Mouse (Mus musculus) gastrocnemius, adult 8-10 months (tissue): Measurements from ENCODE around the gene Gm14569. TPM values are rescaled to one million over a fixed set of nuclear protein-coding genes. Genes with fewer than 3 reads are reported as not detected.
A peak's percentile ranks its signal among the peaks of the same experiment; 100 is the strongest.

Experiments
- DNase-seq, 2 experiments: peaks; one replicate each; pipeline ENCODE4 v3.0.0; 2022; ENCODE audit warnings: low spot score in 2 of 2
- total RNA-seq, 4 experiments: library from RNA; stranded (reverse); gene quantifications; 2 replicates each; pipeline ENCODE4 v1.2.4; 2022

The Gm14569 gene
- total RNA-seq, result not detected

DNA sequence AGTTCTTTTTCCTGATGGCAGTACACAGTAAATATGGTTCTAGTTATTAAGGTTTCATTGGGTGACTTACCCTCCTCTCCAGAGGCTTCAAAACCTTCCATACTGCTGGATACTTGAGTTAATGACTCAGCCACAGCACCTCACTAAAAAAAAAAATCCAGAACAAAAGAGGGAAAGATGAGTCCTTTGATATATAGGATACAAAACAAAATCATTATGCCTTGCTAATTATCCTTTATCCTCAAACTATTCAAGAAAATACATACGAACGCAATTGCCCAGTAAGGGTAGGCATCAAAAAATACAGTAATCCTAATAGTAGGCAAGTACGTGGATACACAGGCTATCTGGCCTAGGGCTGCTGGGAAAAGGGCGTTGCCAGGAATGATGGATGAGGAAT, at the start of gene Gm14569:
Gm14569 (minus strand) TSS at position 101 of the 400 bp plus-strand sequence.
- no peak for DNase-seq

GRCm38 (mm10) chrX:36534514-36534913, 42.9 kb upstream of the Gm14569 start:
- peak; percentile 31 to 41 for DNase-seq

DNA sequence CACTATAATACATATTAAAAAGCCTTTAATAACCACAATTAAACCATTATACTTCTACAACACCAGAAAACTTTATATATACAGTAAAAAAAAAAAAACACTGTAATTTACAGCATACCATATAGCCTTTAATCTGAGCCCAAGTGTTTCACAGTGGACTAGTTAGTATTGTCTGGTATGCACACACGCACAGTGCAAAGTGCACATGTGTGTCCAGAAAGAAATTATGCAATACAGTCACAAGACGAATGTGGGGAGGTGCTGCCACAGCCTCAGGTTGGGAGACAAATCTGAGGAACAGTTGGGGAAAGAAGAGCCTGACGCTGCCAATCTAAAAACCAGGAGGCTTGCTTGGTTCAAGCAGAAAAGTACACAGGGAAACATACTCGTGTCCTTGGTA, 42.1 kb upstream of the Gm14569 start:
- DNase-seq, result no peak

GRCm38 (mm10) chrX:36530251-36530650, 38.6 kb upstream of the Gm14569 start:
- DNase-seq, result no peak

DNA sequence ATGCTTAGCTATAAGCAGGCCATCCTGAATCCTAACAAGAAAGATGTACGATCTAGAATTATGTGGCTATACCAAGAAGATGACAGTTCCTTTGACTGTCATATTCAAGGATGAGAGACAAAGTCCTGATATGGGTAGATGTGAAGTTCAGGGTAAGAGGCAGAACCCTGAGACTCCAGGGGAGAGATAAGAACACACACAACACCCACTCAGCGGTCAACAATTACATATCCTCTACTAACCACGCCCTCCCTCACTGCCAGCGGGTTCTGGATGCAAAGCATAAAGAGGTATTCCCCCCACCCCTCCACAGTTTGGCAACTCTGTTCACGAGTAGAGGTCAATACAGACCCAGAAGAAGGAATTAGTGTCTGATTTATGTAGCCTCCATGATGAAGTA, 32.1 kb upstream of the Gm14569 start:
- no peak for DNase-seq

GRCm38 (mm10) chrX:36513726-36514125, 22.1 kb upstream of the Gm14569 start:
- no peak for DNase-seq

DNA sequence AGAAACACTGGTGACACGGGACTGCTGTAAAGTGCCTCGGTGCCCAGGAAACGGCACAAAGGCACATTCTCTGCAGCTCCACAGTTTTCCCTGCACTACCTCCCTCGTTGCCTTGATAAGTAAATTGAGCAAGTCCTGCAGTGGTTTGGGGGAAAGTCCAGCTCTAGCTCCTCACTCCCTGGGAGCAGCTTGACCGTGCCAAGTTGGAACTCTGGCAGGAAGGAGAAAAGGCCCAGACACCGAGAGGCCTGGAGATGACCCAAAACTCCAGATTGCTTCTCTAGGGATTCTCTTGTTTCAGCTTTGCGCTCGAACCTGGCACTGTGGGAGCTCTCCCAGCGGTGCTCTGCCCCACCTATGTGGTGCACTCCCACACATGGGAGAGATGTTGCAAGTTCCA, 21.6 kb upstream of the Gm14569 start:
- peak in 1 of 2 experiments; percentile 2 for DNase-seq

- DNase-seq, result no peak
These were observed 15.2 kb upstream of the Gm14569 start for GRCm38 (mm10) chrX:36506863-36507262.

GRCm38 (mm10) chrX:36489506-36489905, 2.1 kb downstream of the Gm14569 start:
- DNase-seq, result no peak

- DNase-seq, result no peak
These were observed 3.6 kb downstream of the Gm14569 start for GRCm38 (mm10) chrX:36487996-36488395.

DNA sequence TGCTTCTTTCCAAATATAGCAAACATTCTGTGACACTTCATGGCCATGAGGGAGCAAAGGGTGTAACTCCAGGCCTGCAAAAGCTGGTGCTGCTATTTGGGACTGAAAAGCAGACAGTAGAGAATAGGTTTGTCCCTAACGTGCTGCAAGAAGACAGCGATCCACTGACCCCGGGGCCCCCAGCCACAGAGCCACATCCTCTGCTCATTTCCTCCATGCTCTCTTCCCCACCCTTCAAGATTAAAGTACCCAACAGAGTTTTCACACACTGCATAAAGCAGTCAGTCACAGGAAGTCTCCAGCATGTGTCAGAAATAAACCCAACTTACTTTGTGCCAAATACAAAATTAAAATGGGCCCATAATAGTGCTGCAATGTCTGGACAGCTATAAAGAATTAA, 16.8 kb downstream of the Gm14569 start:
- no peak for DNase-seq

GRCm38 (mm10) chrX:36474103-36474751, 17.4 kb downstream of the Gm14569 start:
- no peak for DNase-seq

- no peak for DNase-seq
These were observed 35.6 kb downstream of the Gm14569 start for GRCm38 (mm10) chrX:36456031-36456430.

DNA sequence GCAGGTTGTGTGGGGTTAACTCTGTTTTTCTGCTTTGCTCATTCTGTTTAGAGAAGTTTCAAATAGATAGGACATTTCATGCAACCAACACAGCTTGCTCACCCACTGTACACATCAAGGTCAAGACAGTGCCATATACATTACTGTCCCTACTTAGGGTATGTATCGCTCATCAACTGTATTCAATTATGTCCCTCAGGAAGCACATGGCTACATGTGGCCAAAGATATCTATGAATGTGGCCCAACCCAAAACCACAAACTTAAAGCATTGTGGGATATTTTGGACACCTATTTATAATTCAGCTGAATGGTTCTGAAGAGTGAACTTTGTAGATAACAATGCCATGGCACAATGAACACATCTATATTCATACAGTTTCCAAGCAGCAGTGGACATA, 53.7 kb downstream of the Gm14569 start:
- no peak for DNase-seq

- no peak for DNase-seq
These were observed 56.6 kb downstream of the Gm14569 start for GRCm38 (mm10) chrX:36434993-36435392.

DNA sequence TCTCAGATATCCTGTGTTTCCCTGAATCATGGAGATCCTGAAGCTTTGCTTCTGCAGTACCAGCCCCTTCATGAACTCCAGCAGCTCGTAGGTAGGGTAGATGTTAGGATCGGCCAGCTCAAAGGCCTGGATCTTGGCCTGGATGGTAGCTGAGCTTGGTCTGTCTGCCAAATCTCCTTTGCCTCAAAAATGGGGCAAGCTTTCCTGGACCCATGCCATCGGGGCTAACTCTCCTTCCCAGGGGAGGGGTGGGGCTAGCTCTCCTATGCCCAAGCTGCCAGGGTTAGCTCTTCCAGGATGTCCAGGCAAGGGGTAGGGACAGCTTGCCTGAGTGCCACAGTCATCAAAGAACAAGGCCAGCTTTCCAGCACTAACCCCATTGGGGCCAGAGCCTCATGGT, 72.5 kb downstream of the Gm14569 start:
- DNase-seq, result no peak

DNA sequence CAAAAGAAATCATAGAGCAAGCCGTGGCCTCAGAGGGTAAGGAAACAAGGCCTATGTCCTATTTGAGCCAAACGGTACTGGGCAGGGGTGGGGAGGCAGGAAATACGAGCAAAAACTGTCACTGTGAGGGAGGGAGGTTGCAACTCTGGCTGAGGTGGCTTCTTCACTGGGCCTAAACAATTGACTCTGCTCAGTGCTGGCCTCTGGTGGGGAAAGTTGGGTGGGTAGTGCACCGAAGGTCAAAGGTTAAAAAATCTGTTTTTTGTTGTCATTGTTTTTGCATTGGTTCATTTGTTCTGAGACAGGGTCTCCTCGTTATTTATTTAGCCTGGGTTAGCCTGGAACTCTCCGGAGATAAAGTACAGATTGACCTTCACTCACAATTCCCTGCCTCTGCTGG, 89.3 kb downstream of the Gm14569 start:
- no peak for DNase-seq

GRCm38 (mm10) chrX:36400980-36401379, 90.7 kb downstream of the Gm14569 start, which contains the start of gene Gm6268:
Gene Gm6268, plus strand, starts transcription at chrX:36401280.
- DNase-seq, result no peak

DNA sequence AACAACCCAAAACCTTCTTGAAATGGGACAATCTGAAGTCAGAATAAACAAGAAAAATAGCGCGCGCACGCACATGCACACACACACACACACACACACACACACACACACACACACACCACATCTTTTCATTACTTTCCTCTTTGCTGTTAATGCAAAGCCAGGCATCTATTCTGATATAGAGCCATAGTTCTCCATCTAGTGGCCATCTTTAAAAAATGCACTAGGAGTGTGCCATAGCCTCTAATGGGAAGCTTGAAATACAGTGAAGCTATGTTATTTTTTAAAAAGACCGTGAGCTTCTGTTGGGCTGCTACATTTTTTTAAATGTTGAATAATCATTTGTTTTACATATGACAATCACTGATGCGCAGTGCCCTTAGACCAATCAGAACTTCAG, 98.4 kb downstream of the Gm14569 start:
- DNase-seq, result no peak

GRCm38 (mm10) chrX:36392672-36393071, 99.0 kb downstream of the Gm14569 start:
- DNase-seq, result no peak

- DNase-seq, result no peak
These were observed 101.1 kb downstream of the Gm14569 start for GRCm38 (mm10) chrX:36390503-36390902.

DNA sequence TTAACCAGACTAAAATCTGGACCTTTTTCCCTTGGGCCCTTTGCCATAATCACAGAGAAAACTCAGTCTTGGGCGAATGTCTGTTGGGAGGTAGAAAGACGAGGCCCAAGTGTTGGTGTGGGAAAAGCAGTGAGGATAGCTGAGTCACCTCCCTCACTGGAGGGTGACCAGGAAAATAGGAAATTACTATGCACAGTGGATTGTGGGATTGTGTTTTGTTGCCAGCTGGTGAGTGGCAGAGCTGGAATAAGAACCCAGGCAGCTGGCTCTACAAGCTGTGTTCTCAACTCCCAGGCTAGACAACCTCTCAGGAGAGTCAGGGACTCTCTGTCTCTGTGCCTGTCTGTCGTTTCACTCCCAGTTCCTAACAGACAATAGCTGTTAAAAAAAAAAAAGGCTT, 101.7 kb downstream of the Gm14569 start:
- DNase-seq, result no peak

DNA sequence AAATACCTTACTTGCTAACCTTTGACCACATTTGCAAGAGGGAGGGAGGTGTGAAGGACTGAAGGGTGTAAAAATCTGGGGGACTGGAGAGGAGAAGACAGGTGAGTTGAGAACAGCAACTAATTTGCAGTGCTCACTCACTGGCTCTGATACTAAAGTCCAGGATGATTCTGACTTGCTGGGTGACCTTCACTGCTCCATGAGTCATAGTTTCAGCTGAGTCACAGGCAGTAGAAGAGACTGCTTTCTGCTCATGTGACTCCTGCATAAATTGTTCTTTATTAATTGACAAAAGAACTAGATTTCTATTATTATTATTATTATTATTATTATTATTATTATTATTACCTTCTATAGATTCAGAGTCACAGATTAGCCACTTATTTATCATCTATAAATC, 106.3 kb downstream of the Gm14569 start:
- DNase-seq, result no peak
